Mouse (Mus musculus): ENCODE measurements around the gene Cbln4. TPM values are rescaled to one million over a fixed set of nuclear protein-coding genes. Genes with fewer than 3 reads are reported as not detected.

Gene Cbln4
- not detected for total RNA-seq (2021)

DNA sequence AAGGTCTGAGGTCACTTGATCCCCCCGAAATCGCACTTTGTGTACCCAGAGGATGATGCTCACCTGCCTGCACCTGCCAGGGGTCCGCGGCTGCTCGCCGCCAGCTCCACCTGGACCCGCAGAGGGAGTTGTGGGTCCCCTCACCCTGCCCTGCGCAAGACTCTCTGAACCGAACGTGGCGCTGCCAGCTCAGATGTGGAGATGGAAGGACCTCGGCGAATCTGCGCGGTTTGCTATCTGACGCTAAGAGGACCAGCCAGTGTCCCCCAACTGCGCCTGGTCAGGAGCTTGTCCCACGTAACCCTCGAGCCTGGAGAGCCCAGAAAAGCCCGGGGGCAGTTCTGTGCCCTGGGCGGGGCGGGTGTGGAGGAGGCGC, at the start of gene Cbln4:
TSS of gene Cbln4 (minus strand) at position 232 of the 376 bp plus-strand sequence.
- intact Hi-C loops (cut with DNase I), result no loop called here
- no peak for DNase-seq (ENCODE audit: low spot score)

DNA sequence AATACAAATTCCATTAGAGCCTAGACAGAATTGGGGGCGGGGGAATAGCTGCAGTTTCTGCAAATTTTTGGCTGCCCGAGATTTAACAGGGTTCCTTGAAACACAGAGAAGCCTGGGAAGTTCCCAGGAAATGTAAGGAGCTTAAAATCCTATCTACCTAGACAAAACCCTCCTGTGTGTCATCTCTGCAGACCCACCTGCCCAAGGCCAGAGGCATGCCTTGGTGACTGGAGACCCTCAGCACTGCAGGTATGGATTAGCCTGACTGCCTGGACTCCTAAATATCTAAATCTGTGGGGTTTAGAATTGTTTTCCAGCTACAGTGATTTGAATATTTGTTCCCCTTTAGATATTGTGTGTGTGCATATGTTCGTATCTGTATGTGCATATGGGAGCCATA, 35.3 kb upstream of the Cbln4 start:
- no peak for DNase-seq (ENCODE audit: low spot score)
- intact Hi-C loops (cut with DNase I), result no loop called here

DNA sequence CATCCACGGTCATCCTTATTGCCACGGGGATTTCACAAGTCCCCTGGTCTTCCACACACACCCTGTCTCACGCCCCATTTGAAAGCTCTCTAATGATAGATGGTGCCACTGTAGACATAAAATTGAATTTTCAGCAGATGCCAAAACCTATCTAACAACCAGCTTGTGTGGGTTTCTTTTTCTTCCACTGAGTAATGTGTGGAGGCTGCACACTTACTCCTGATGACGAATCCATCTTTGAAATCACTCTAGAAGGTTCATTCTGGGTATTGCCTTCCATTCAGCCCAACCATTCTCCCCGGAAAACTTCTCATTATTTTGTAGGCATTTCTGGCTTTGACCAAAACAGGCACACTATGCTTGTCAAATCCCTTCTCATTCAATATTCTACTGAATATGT, 33.0 kb upstream of the Cbln4 start:
- intact Hi-C loops (cut with DNase I), result no loop called here
- DNase-seq (ENCODE audit: low spot score), result no peak

DNA sequence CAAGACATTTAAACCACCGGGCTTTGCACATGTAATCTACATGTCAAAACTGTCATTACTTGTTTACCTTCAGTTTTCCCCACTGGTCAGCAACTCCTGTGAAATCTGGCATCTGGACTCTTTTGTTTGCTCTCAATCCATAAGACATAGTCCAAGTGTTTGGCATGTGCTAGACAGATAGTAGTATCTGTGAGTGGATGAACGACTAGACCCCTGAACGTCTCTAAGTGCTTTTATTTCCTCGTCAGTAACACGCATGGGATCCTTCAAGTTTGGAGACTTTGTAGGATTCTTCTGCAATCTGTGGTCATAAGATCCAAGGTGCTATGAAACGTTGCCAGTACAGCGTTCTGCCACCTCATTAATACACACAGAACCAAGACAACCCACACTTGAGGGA, 19.6 kb upstream of the Cbln4 start:
- intact Hi-C loops (cut with DNase I), result no loop called here
- no peak for DNase-seq (ENCODE audit: low spot score)

DNA sequence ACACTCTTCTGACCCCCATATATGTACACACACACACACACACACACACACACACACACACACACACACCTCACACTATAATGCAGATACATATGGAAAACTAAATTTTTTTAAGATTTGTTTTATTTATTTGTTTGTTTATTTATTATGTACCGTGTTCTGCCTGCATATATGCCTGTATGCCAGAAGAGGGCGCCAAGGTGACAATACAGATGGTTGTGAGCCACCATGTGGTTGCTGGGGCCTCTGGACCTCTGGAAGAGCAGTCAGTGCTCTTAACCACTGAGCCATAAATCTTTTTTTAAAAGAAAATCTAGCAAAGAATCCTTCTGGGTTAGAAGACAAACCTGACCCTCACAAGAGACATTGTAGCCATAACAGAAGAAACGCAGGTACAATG, 16.5 kb upstream of the Cbln4 start:
- DNase-seq (ENCODE audit: low spot score), result no peak
- intact Hi-C loops (cut with DNase I), result no loop called here

DNA sequence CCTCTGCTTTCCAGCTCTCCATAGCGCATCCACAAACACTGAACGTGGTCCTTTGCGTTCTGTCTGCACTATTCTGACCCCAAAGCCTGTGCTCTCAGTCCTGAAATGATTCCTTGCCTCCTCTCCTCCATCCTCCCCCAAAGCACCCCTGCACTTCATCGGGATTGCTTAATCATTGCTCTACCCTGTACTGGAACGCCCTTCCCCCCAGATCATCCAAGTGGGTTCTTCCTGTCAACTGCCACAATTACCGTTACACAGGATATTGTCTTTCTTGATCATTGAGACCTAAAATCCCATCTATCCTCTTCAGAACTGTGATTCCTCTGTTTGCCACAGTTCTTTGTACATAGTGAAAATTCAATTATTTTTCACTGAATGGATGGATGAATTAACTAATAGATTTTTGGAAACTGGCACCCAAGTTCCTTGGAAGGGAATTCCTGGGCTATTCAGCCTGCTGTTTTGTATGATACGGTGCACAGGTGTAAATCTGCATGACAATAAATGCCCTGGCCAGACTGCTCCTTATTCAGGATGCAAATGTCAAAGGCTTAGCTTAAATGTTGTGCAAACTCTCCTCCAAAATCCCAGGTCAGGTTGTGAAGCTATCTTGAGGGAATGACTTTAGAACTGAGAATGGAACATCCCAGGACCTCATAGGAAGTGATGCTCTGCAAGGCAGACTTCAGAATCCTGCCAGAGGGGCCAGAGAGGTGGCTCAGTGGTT, 15.8 kb upstream of the Cbln4 start:
- DNase-seq (ENCODE audit: low spot score), result no peak
- intact Hi-C loops (cut with DNase I), result no loop called here

DNA sequence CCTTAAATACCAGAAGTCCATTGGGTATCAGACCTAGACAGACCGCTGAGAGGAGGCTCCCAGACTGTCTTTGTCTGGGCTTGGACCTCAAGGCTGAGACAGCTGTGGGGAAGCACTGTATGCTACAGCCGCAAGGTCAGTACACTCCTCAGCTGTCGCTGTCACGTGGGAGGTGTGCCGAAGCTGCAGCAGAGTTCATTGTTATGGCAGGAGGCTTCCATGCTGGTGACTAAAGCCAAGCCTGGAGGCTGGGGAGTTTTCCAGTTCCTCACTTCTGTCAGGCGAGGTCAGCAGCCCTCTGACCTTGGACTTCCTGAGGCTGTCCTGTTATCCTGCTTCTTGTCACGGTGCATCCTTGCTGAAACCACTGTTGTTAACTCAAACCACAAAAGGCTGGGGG, 2.7 kb upstream of the Cbln4 start:
- no peak for DNase-seq (ENCODE audit: low spot score)
- intact Hi-C loops (cut with DNase I), result no loop called here

DNA sequence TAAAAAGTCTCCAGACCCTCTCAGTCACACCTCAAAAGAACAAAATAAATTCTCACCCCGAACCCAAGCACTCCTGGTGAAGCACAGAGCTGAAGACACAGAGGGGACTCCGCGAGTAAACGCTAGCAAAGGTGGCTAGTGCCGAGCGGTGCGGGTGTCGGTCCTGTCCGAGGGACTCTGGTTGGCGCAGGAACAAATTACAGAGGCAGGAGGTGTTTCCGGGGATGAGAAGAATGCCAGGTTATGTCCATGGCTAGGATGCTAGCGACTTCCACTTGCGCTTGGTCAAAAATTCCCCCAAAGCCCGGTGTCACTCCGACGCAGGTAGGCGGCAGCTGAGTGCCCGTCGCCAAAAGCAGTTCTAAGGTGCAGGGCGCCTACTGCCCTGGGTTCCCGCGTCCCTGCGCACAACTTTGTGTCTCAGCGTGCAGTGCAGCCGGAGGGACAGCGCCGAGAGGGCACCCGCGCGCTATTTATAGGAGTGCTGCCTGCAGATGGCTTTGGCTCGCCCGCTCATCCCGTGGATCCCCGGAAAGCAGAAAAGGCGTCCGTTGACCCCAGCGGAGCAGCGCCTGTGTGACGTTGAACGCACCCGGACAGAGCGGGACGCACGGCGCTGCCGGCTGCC, 545 bp downstream of the Cbln4 start:
- intact Hi-C loops (cut with DNase I), result no loop called here
- DNase-seq (ENCODE audit: low spot score), result no peak

DNA sequence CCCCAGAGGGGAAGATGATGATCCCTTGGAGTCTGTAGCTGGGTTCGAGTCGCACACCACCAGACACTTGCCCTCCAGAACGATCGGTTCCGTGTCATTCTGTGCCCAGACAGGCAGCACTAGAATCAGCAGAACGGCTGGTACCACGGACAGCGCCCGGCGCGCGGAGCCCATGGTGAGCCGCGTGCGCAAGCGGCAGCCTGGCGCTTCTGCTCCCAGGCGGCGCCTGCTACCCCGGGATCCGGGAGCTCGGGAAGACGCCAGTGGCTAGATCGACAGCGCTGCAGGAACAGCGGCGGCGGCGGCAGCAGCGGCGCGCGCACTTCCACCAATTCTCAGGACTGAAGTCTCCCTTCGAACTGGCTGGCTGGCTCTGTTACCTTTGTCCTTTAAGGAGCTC, 1.1 kb downstream of the Cbln4 start:
- DNase-seq (ENCODE audit: low spot score), result no peak
- intact Hi-C loops (cut with DNase I), result no loop called here

DNA sequence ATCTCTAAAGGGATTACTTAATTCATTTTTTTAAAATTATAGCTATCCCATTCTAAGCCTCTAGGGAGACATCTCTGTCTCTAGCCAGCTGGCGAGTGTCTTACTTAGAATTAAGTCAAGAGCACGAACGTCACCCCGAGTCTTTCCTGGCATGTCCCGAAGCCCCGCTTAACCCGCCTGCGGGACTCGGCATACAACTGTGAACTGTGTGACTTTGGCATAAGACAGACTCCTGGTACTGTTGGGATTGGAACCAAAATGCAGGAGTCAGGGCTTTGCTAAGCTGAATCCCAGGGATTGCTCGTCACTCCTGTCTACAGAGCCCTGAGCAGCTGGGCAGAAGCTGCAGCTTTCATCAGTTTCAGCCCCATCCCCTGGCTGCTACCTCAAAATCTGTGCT, 2.4 kb downstream of the Cbln4 start:
- intact Hi-C loops (cut with DNase I), result no loop called here

DNA sequence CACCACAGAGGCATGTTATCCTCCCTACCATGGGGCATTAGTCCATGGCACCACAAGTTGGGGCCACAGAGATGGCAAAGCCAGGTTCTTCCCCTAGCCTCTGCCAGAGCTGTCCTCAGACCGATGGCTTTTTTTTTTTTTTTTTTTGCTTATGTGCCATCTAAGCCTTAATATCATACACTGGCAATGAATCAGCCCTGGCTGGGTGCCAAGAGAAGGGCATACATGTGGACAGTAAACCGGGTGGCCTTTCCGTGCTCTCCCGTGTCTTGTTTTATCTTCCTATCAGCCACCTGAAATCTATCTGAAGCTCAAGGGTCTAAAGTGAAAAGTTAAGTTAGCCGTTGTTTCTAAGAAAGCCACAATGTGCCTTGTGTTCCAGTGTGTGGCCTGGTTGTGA, 3.7 kb downstream of the Cbln4 start:
- intact Hi-C loops (cut with DNase I), result no loop called here
- no peak for DNase-seq (ENCODE audit: low spot score)

More for the DNA sequence above, 2.4 kb downstream of the Cbln4 start:
- DNase-seq (ENCODE audit: low spot score), result no peak

DNA sequence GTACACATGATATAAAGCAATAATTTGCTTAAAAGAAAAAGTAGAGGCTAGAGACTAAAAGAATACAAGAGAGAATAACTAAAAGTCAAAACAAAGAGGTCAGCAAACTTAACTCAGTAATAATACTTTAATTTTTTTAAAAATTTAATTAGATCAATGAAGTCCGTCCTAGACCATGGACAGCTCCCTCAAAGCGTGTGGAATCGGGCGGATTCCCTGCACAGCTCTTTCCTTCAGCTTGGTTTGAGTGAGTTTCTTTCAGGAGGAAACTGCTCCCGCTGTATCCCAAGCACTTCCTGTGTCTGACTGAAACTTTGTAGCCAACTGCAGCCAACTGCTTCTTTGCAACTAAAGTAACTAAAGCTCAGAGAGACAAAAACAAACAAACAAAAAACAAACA, 9.0 kb downstream of the Cbln4 start:
- no peak for DNase-seq (ENCODE audit: low spot score)
- intact Hi-C loops (cut with DNase I), result no loop called here

DNA sequence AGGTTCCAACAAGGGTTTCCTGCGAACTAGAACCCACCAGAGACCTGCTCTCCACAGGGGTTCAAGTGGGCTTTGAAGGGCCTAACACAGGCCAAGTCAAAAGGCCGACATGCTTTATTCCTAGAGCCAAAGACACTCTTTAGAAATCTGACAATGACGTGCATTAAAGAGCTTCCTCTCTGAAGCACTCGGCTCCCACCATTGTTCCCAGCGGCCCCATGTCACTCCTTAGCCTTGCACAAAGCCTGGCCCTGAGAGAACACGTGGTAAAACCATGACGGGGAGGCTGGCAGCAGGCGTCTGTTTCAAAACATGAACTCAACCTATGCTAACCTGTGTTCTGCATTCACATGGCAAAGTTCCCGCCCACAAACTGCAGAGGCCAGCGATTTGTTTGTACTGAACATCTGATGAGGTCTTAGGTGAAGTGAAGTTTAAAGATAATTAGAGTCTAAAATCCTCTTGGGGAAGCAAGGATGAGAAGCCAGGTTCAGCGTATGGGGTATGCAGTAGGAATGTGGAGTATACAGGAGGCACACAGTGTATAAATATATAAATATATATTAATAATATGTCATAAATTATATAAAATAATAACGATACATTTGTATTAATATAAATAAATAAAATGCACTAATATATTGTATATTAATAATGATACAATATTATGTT, 17.7 kb downstream of the Cbln4 start:
- no peak for DNase-seq (ENCODE audit: low spot score)
- intact Hi-C loops (cut with DNase I), result no loop called here

DNA sequence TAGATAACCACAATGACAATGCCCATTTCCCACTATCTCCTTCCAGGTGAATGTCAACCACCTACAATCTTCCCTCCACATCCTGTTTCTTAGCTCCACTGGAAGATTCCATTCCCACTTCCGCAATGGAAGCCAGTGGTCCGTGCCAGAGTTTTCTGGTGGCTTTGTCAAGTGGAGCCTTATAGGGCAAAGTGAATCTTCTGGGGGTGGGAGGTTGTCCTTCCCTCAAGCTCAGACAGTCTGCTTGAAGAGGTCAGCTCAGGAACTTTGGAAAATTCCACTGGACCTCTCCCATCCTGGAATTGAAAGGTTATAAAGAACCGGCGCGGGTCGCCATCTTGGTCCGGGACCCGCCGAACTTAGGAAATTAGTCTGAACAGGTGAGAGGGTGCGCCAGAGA, 36.5 kb downstream of the Cbln4 start:
- intact Hi-C loops (cut with DNase I), result no loop called here

DNA sequence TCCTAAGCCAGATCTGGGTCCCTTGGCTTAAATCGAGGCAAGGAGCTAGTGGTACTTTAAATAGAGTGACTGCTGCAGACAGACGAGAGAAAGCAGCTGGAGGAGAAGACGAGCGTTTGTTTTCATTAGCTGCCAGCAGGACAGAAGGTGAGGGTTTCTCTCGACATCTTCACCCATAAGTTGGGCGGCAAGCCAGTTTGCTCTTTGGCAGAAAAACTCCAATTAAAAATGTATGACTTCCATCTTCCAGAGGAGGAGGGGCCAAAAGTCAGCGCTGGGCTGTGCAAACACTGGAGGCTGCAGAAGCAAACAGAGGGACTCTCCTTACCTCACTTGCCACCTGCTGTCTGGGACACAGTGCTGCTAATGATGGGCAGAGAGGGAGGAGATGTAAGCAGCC, 37.3 kb downstream of the Cbln4 start:
- intact Hi-C loops (cut with DNase I), result no loop called here
- no peak for DNase-seq (ENCODE audit: low spot score)

More for the DNA sequence above, 36.5 kb downstream of the Cbln4 start:
- no peak for DNase-seq (ENCODE audit: low spot score)

DNA sequence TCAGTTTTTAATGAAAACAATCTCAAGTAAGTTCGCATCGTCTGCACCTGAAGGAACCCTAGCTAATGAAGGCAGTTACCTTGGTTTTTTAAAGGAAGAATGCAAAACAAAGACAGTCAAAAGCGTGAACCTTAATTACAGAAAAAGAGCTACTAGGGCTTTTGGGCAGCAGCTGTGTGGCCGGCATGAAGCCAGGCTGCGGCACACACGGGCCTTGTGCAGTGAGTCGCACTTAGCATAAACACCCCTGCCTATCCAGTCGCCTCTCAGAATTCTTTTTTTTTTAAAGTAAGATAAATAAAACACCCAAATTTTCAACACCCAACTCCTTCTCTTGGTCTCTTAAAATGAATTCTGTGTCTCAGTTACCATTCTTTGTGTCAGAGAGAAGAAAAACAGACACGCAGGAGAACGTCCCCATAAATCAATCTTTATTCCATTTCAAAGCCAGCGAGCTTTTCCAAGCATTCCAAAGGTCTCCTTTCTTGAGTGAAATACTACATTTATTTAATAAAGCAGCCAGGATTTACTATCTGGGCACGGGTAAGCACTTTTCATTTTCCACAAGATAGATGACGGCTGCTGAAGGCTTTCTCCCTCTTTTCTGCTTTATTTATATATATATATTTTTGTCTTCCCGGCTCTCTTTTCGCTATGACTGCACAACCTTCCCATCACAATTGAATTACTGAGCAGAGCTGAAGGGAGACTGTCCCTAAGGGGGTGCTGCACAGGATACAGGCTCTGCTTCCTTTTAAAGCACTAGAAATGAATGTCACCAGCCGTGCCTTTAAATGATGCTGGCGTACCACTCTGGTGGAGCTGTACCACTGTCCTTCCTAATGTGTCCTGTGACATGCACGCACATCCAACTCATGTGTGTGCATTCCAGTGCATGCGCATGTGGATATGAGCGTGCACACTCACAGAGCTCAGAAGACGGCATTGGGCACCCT, 39.0 kb downstream of the Cbln4 start:
- DNase-seq (ENCODE audit: low spot score), result no peak
- intact Hi-C loops (cut with DNase I), result no loop called here

DNA sequence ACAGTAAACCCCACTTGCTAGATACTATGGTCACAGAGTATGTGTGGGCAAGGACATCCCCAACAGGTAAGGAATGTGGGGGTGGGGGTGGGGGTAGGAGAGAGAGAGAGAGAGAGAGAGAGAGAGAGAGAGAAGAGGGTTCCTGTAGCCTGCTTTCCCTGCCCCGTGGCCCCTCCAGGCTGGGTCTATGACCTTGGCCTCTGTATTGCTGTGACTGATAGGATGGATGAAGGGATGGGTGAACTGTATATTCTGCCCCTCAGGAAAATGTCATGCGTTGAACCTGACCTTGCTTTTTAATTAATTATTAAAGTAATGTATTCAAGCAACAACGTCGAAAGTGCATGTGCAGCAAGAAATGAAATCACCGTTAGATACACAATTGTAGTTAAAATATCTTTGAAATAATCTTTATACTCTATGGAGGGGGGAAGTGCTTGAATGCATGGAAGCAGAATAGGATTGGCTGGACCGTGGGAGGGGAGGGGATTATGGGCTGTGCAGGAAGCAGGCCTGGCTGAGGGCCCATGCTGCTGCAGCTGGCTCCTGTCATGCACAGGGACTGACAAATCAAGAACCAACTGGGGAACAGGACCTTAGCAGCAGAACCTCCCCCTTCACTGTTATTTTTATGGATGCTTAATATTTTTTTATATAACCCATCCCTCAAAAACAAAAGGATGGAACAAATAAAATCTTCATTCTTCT, 46.1 kb downstream of the Cbln4 start:
- DNase-seq (ENCODE audit: low spot score), result no peak

DNA sequence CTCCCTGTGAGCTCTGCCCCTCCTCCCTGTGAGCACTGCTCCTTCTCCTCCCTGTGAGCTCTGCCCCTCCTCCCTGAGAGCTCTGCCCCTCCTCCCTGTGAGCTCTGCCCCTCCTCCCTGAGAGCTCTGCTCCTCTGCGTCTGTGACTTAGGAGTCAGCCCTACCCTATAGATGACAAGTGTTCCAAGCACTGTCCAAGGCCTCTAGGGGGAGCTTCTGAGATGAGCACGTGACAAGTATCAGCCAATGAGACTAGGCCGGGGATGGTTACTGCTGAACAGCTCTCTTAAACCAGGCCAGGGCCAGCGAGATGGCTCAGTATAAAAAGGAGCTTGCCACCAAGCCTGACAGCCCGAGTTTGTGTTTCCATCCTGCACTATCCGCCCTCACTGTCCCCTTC, 48.4 kb downstream of the Cbln4 start:
- intact Hi-C loops (cut with DNase I), result no loop called here
- no peak for DNase-seq (ENCODE audit: low spot score)

More for the DNA sequence above, 46.1 kb downstream of the Cbln4 start:
- intact Hi-C loops (cut with DNase I), result no loop called here

DNA sequence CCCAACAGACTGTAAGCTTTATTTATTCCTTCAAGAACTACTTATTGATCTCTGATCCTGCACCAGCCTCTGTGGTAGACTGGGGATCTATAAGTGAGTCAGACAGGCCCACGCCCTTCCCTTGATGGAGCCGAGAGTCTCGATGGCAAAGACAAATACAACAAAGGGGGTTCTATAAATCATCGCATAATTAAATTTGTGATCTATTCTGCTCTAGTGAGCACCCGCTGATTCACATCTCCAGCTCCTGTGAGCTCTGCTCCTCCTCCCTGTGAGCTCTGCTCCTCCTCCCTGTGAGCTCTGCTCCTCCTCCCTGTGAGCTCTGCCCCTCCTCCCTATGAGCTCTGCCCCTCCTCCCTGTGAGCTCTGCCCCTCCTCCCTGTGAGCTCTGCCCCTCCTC, 49.0 kb downstream of the Cbln4 start:
- intact Hi-C loops (cut with DNase I), result no loop called here
- DNase-seq (ENCODE audit: low spot score), result no peak

DNA sequence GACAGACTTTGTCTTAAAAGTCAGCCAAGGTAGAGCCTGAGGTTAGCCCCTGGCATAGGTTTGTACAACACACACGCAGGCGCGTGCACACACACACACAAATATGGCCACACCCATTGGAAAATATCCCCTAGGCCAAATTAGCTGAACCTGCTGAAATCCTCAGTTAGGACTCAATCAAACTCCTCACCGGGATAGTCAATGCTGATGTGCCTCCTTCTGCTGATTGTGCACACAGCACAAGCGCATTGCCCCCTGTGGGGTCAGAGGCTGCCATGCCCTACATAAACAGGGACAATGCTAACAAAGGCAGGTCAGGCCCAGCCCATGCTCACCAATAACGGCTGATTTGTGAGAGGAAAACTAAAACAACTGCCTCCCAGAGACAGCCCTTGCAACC, 56.6 kb downstream of the Cbln4 start:
- intact Hi-C loops (cut with DNase I), result no loop called here

More for the DNA sequence above, 56.6 kb downstream of the Cbln4 start:
- no peak for DNase-seq (ENCODE audit: low spot score)
